Comparison of ENCODE assay signal across 16 mouse cellular contexts in the genomic region with DNA sequence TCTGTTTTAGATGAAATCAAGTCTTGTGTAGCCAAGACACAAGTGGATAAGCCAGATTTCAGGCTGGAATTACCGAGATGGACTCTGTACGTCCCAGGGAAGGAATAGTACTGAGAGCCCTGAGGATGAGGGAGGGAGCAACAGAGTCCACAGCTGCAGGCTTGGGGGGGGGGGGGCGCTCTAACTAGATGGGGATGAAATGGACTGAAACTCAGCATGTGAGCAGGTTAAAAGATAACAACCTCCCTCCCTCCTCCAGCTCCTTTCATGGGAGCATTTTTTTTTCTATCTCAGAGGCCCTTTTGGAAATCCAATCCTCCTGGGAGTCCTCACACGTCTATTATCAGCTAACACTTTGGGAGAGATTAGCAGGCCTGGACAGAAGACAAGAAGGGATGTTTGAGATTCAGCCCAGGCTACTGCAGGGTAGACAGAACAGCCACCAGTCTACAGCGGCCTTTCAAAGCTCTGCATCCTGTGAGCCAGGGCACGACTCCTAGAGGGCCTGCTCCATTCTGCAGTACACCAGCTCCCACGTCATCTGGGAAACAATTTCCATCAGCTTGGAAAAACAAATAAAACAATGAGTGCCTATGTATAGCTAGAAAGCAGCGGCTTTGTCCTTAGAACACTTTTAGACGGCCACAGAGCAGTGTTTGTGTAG. TPM values are rescaled to one million over a fixed set of nuclear protein-coding genes. Genes with fewer than 3 reads are reported as not detected.
A peak's percentile ranks its signal among the peaks of the same experiment; 100 is the strongest.
DNase-seq lines count a peak whose midpoint lies in the region; ATAC-seq and TF ChIP-seq lines count a peak whose summit lies in the region.
"Had no signal": no experiment of that assay in that cellular context is flagged by ENCODE, and none has a peak within 500 bp of the region (broad histone marks: within the 10 kb centered on the region; RNA-seq: fewer than 3 reads in every experiment).

No protein-coding gene starts in this region.

- 7% methylated on average over 9 of the region's 9 CpGs for WGBS in heart, embryonic 14.5 days
- whole genome bisulfite sequencing in heart, embryonic 15.5 days = 15% methylated on average over 9 of the region's 9 CpGs
- 39% methylated on average over 9 of the region's 9 CpGs for WGBS in limb, embryonic 12.5 days

- H3K4me3 ChIP-seq in heart, embryonic 14.5 days (ENCODE audit: control insufficient read depth in 1 of 2, insufficient read depth in 1 of 2, low read depth in 1 of 2, low read length in 2 of 2) = no peak overlapping the region
- H3K4me3 ChIP-seq in layer of hippocampus, adult 2 months = no peak overlapping the region
- H3K4me3 ChIP-seq in heart, embryonic 15.5 days = no peak overlapping the region
- no peak overlapping the region for H3K4me3 ChIP-seq in limb, embryonic 12.5 days (replicated peaks)
- H3K4me3 ChIP-seq: embryonic facial prominence, embryonic 13.5 days; left cerebral cortex, adult 2 months; limb, embryonic 15.5 days; neural tube, embryonic 13.5 days had no signal

- H3K4me2 ChIP-seq in heart, embryonic 14.5 days (ENCODE audit: low read length) = no peak overlapping the region
- H3K4me2 ChIP-seq in heart, embryonic 15.5 days = no peak overlapping the region
- H3K4me2 ChIP-seq in limb, embryonic 12.5 days = no peak overlapping the region
- H3K4me2 ChIP-seq: embryonic facial prominence, embryonic 13.5 days; limb, embryonic 15.5 days; neural tube, embryonic 13.5 days had no signal

- H3K27me3 ChIP-seq in heart, embryonic 14.5 days (ENCODE audit: control insufficient read depth, insufficient read depth, low read length) = peaks cover 14% of the 10 kb centered on the region; the same call in 1 of the 2 replicates
- H3K27me3 ChIP-seq in heart, embryonic 15.5 days = peaks cover 17% of the 10 kb centered on the region
- no peaks in the 10 kb centered on the region for H3K27me3 ChIP-seq in limb, embryonic 12.5 days
- H3K27me3 ChIP-seq: CH12.LX; neural tube, embryonic 13.5 days had no signal

- peak; percentile 21; the same call in 1 of the 2 replicates for TF ChIP-seq CTCF in layer of hippocampus, adult 2 months (conservative IDR thresholded peaks at IDR 0.05)

- intact Hi-C loops in heart, postnatal 36 days (cut with DNase I) = no loop called here

- peaks cover 50 to 59% of the 10 kb centered on the region in 2 experiments for H3K4me1 ChIP-seq in heart, embryonic 14.5 days (ENCODE audit: control insufficient read depth in 2 of 2, insufficient read depth in 2 of 2, low read length in 2 of 2)
- H3K4me1 ChIP-seq in heart, embryonic 15.5 days (replicated peaks) = peaks cover 56% of the 10 kb centered on the region
- H3K4me1 ChIP-seq in limb, embryonic 12.5 days (replicated peaks) = peaks cover 52% of the 10 kb centered on the region

- no peaks in the 10 kb centered on the region for H3K36me3 ChIP-seq in heart, embryonic 14.5 days (ENCODE audit: control insufficient read depth, insufficient read depth, low read length)
- H3K36me3 ChIP-seq in heart, embryonic 15.5 days = no peaks in the 10 kb centered on the region
- H3K36me3 ChIP-seq in limb, embryonic 12.5 days = no peaks in the 10 kb centered on the region
- H3K36me3 ChIP-seq: embryonic facial prominence, embryonic 13.5 days; limb, embryonic 15.5 days; neural tube, embryonic 13.5 days had no signal

- no peaks in the 10 kb centered on the region for H3K9me3 ChIP-seq in heart, embryonic 14.5 days (ENCODE audit: control insufficient read depth, low read length)
- no peaks in the 10 kb centered on the region for H3K9me3 ChIP-seq in heart, embryonic 15.5 days (replicated peaks)
- no peaks in the 10 kb centered on the region for H3K9me3 ChIP-seq in limb, embryonic 12.5 days
- H3K9me3 ChIP-seq: embryonic facial prominence, embryonic 13.5 days; limb, embryonic 15.5 days; neural tube, embryonic 13.5 days had no signal

- H3K9ac ChIP-seq in heart, embryonic 14.5 days (ENCODE audit: low read length) = no peak overlapping the region
- no peak overlapping the region for H3K9ac ChIP-seq in heart, embryonic 15.5 days
- H3K9ac ChIP-seq in limb, embryonic 12.5 days (replicated peaks) = 0 out of 2 replicates have a peak overlapping the region, but pooled peaks have one; percentile 12
- H3K9ac ChIP-seq: embryonic facial prominence, embryonic 13.5 days; limb, embryonic 15.5 days; neural tube, embryonic 13.5 days had no signal

- no peak for DNase-seq in heart, postnatal 36 days
- no peak for DNase-seq in layer of hippocampus, adult 2 months (ENCODE audit: low spot score in 2 of 2)
- no peak for DNase-seq in layer of hippocampus, adult 8-10 months (ENCODE audit: low spot score in 2 of 2)
- no peak for DNase-seq in MN1 (ENCODE audit: low spot score)
- DNase-seq: adrenal gland, adult 2 months; cerebellum, postnatal 10 days; spleen, adult 18-20 months had no signal

- ATAC-seq in heart, embryonic 14.5 days (ENCODE audit: insufficient number of reproducible peaks, insufficient read depth, low FRiP score, low read depth) = peak; percentile 65; the same call in 1 of the 2 replicates
- ATAC-seq in heart, embryonic 15.5 days (replicated peaks; ENCODE audit: insufficient number of reproducible peaks, insufficient read depth, low FRiP score, low read depth) = peak; percentile 53
- no peak for ATAC-seq in limb, embryonic 12.5 days (ENCODE audit: insufficient number of reproducible peaks, insufficient read depth, low FRiP score, low TSS enrichment, low read depth)
- ATAC-seq: lung, postnatal 0 days had no signal

- H3K27ac ChIP-seq in heart, embryonic 14.5 days (replicated peaks in 1 of 2; ENCODE audit: control insufficient read depth in 1 of 2, insufficient read depth in 1 of 2, low read depth in 2 of 2, low read length in 2 of 2) = peak overlapping the region; percentile 5 to 25; a peak in 3 of 4 replicates
- peak overlapping the region; percentile 32; the same call in 1 of the 2 replicates for H3K27ac ChIP-seq in layer of hippocampus, adult 2 months
- peak overlapping the region; percentile 41 for H3K27ac ChIP-seq in heart, embryonic 15.5 days
- H3K27ac ChIP-seq in limb, embryonic 12.5 days = peak overlapping the region; percentile 67
- H3K27ac ChIP-seq: embryonic facial prominence, embryonic 13.5 days; left cerebral cortex, adult 2 months; limb, embryonic 15.5 days; neural tube, embryonic 13.5 days had no signal

RNA-seq across cellular contexts. Expression of a gene that starts 50.8 kb away (rescaled TPM):
- 4.1 and 4.5 TPM in 2 replicates for polyA plus RNA-seq in heart, embryonic 14.5 days (2014; fragmentation: Nextera tagmentation; extraction: Ambion mirVana)
- total RNA-seq in heart, postnatal 36 days (2021) = 10 to 100 TPM; 13.2 to 33.5 TPM
- total RNA-seq in layer of hippocampus, adult 2 months (2021) = 10 to 100 TPM; 74.3 to 74.9 TPM
- 10 to 100 TPM; 54.1 to 72.4 (median 64.9) TPM for total RNA-seq in layer of hippocampus, adult 8-10 months (2022)
- 3.4 and 4.3 TPM in 2 replicates for polyA plus RNA-seq in heart, embryonic 15.5 days (2015; fragmentation: Nextera tagmentation; extraction: Ambion mirVana)
- polyA plus RNA-seq in limb, embryonic 12.5 days (2016; fragmentation: Nextera tagmentation; extraction: Ambion mirVana) = 10.9 and 11.7 TPM in 2 replicates

Comparison
In these comparisons a context has a peak if more than half of its experiments do, and no peak if none do; other contexts are left out.
1. H3K27ac ChIP-seq: peak in every context shown above with its lines; median percentile 67 in limb, embryonic 12.5 days; 41 in heart, embryonic 15.5 days; 32 in layer of hippocampus, adult 2 months; 15 in heart, embryonic 14.5 days.